Mouse (Mus musculus): Measurements from ENCODE around the gene Ctu2.

DNA sequence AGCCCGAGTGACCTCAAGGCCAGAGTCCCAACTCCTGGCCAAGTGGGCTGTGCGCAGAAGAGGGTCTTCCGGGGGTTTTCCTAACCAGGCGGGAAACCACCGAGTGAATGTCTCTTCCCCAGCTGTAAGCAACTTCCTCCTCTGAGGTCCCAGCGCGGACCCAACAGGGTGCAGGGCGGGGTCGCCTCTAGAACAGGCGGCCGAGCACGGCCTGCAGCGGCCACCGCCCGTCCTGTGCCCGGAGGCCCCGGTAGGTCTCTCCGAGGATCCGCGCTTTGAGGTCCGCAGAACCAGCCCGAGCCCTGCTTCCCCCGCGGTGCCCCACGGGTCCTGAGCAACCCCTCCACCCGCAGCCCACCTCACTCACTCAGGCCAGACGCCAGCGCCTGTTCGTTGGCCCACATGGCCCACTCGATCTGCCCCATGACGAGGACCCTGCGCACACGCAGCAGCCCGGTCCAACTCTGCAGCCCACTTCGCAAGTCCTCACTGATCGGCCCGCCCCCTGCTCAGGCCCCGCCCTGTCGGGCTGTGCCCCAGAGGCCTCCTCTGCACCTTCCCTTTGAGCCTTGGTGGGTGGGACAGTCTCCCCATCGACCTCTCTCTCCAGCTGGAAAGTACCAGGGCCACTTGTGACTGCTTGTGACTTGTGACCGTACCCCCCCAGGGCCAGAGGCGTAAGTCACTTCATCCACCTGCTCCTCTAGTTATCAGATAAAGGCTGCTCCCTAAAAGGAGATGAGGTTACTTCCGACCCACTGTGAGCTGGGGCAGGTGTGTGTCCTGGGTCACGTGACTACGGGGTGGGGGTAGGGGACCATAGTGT lies 43.3 kb upstream of the Ctu2 start, which contains the start of gene Cyba:
- TF ChIP-seq GATA1 (IDR thresholded peaks at IDR 0.05; ENCODE audit: borderline replicate concordance, low read length): no peak
- TF ChIP-seq FLI1 (IDR thresholded peaks at IDR 0.05; ENCODE audit: low read length): no peak

All from megakaryocyte, embryonic 14.5 days (primary cell).